Mouse (Mus musculus): ENCODE measurements around the gene Dync1i2.

Dync1i2 gene

GRCm38 (mm10) chr2:71201886-71202285 is 9.6 kb upstream of the Dync1i2 start:
- in situ Hi-C loops (cut with MboI, MseI), result no loop called here

GRCm38 (mm10) chr2:71203819-71204432 is 7.6 kb upstream of the Dync1i2 start:
- in situ Hi-C loops (cut with MboI, MseI), result no loop called here

GRCm38 (mm10) chr2:71209041-71209755 is 2.3 kb upstream of the Dync1i2 start:
- in situ Hi-C loops (cut with MboI, MseI), result no loop called here

- in situ Hi-C loops (cut with MboI, MseI), result no loop called here
Measured at GRCm38 (mm10) chr2:71211096-71211495, 410 bp upstream of the Dync1i2 start.

DNA sequence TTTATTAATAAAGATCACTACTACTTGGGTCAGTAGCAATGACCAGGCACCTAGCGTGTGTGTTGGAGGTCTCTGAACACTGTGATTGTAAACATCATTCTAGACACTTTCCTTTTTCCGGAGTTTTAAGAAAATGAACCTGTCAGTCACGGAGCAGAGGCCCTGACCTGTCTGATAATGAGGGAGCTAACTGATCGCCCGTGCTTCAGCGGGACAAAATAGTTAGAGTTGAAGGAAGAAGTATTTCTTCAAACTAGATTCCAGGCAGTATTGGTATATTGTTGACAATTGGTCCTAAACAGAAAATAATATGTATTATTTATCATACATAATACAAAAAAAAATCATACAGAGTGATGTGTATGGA is 837 bp downstream of the Dync1i2 start:
- in situ Hi-C loops (cut with MboI, MseI), result no loop called here

DNA sequence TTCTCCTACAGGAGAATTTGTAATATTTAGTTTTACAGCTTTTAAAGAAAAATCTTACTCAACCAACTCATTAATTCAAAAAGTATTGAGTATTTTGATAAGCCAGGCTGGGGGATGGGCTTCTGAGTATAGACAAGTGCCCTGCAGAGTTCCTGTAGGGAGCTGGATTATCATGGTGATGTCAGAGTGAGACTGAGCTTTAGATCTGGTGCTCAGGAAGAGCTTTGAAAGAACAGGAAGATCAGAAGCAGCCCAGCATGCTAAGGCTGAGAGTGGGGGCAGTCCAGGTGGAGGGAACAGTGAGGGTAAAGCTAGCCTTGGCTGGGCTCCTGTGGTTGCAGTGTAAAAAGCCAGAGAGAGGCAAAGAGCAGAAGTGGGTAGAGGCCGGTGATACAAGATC is 9.5 kb downstream of the Dync1i2 start:
- in situ Hi-C loops (cut with MboI, MseI), result no loop called here

DNA sequence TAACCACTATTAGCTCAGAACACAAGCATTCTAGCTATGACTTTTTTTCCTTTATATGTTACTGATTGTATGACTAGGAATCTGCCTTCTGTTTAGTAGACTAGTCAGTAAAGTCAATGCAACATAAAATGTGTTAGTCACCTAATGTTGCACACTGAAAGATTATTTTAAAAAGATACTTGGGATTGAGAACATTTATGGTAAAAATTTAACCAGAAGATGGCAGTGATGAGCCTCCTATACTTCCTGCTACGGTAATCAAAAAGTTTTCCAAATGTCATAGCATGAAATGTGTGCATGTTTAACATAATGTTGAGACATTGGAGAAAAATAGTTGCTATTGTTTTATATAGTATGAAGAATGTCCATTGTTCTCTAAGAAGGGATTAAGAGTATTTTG is 15.9 kb downstream of the Dync1i2 start:
- in situ Hi-C loops (cut with MboI, MseI), result no loop called here

- in situ Hi-C loops (cut with MboI, MseI), result no loop called here
Measured at GRCm38 (mm10) chr2:71229603-71230002, 18.1 kb downstream of the Dync1i2 start.

DNA sequence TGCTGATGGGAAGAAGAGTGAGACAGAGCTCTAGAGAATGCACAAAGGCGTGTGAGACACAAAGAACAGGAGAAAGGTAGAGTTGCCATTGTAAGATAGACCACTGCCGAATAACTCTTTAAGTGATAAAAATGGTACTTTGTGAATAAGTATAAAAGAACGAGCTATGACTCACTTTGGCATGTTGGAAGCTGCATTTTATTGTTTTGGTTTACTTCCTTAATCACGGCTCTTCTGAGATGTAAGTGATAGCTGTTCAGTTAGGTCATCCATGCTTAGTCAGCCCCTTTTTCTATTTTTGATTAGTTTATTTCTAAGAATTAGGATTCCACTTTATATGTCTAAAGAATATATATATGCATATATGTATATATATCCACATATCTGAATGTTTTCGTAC is 20.4 kb downstream of the Dync1i2 start:
- in situ Hi-C loops (cut with MboI, MseI), result no loop called here

DNA sequence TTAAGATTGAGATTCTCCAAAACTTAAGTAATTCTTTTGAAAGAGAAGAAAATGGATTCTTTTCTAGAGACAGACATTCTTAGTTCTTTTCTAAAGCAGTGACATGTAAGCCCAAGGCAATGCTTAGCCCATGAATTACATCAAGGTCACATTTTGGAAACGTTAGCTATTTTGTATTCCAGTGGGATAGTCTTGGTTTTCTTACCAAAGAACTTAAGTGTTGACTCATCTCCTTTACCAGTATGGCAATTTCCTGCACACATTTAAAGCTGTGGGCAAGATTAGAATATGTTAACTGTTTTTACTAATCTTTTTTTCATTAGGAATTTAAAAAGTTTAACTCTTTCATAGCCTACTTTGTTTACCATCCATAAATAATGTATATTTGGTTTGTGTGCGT is 21.5 kb downstream of the Dync1i2 start:
- in situ Hi-C loops (cut with MboI, MseI), result no loop called here

- in situ Hi-C loops (cut with MboI, MseI), result no loop called here
Measured at GRCm38 (mm10) chr2:71235420-71235819, 23.9 kb downstream of the Dync1i2 start.

- in situ Hi-C loops (cut with MboI, MseI), result no loop called here
Measured at GRCm38 (mm10) chr2:71236009-71236408, 24.5 kb downstream of the Dync1i2 start.

DNA sequence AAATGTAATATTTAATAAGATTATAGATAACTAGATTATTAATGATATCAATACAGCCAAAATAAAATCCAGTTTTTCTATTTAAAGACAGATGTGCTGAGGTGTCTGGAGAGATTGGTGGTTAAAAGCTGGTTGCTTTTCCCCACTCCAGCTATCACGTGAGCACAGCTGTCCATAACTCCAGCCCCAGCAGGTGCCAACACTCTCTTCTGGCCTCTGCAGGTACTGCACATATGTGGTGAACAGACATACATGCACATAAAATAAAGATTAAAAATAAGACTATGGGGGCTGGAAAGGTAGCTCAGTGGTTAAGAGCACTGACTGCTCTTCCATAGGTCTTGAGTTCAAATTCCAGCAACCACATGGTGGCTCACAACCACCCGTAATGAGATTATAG is 30.0 kb downstream of the Dync1i2 start:
- in situ Hi-C loops (cut with MboI, MseI), result no loop called here

- in situ Hi-C loops (cut with MboI, MseI), result no loop called here
Measured at GRCm38 (mm10) chr2:71242180-71242579, 30.7 kb downstream of the Dync1i2 start.

GRCm38 (mm10) chr2:71243058-71243672 is 31.7 kb downstream of the Dync1i2 start:
- in situ Hi-C loops (cut with MboI, MseI), result no loop called here

GRCm38 (mm10) chr2:71244807-71245206 is 33.3 kb downstream of the Dync1i2 start:
- in situ Hi-C loops (cut with MboI, MseI), result no loop called here

- in situ Hi-C loops (cut with MboI, MseI), result no loop called here
Measured at GRCm38 (mm10) chr2:71245416-71245815, 33.9 kb downstream of the Dync1i2 start.

DNA sequence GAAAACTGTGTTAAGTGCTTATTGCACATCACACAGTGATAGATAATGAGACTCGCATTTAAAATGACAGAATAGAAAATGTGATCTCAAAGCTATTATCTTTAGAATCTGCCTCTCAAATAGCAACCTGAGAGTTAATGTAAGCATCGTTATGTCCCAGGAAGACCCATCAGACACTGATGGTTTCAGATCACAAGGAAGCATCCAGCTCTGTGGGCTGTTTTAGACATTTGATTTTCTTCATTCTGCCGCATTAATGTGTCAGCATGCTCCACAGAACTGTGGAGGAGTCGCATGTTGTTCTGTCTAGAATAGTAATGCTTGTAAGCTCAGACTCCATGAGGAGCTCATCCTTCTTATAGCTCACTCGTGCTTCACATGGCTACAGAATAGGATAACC is 34.6 kb downstream of the Dync1i2 start:
- in situ Hi-C loops (cut with MboI, MseI), result no loop called here

DNA sequence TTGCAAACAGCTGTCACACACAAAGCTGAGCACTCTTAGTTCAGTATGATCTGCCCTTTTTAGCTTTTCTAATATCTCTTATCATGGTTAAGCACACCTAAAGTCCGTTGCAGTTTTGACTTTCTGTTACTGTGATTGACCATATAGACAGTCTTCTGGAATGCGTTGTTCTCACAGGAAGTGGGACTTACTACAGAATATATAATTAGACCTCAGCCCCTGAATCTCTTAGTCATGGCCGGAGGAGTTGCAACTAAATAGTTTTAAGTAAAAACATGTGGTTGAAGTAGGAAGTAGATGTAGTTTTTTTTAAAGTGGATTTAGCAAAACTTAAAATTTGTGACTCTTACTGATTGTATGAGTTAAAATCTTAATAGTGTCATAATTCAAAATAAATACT is 36.6 kb downstream of the Dync1i2 start:
- in situ Hi-C loops (cut with MboI, MseI), result no loop called here

GRCm38 (mm10) chr2:71250841-71251240 is 39.3 kb downstream of the Dync1i2 start:
- in situ Hi-C loops (cut with MboI, MseI), result no loop called here

DNA sequence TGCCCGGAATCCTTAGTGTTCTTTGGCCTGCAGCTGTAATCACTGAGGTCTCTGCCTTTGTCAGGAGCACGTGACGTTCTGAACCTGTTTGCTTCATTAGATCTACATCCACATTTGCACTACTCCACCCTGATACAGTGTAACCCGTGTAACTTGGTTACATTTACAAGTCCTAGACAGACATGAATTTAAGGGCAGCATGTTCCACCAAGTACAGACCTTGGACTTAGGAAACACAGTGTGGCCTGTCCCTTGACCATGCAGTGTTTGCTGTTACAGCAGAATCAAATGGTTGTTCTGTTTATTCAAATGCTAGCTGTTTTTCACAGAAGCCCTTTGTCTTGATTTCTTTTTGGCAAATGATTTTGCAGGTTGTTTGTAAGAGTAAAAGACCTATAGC is 43.3 kb downstream of the Dync1i2 start:
- in situ Hi-C loops (cut with MboI, MseI), result no loop called here

DNA sequence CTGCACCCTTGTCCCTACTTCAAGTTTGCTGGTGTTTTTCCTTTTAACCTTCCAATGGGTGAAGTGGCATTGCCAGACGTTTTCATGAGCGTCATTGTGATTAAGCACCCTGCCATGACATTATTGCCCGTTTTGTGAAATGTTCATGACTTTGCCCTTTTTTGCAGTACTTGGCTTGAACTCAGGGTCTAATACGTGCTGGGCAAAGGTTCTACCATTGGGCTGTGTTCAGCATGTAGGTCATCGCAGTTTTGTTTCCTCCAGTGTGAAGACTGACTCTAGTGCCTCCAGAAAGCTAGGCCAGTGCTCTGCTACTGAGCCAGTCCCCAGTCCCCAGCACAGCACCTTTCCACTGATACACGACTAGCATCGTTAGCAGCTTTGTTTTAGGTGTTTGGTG is 45.1 kb downstream of the Dync1i2 start:
- in situ Hi-C loops (cut with MboI, MseI), result no loop called here

DNA sequence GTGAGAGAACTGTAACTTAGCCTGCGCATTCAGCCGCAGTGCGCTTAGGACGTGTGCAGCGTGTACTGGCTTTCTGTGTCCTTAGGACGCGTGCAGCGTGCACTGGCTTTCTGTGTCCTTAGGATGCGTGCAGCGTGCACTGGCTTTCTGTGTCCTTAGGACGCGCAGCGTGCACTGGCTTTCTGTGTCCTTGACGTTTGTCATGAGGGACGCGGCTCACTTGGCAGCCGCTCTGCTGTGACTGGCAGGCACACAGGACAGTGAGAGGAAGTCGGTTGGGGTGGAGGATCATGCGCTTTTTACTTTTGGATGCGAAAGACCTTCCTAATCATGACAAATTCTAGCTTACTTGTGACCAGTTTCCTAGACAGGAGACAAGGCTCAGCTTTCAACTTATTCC is 53.1 kb downstream of the Dync1i2 start:
- in situ Hi-C loops (cut with MboI, MseI), result no loop called here
